Mouse (Mus musculus) testis, adult 2 months (tissue): ENCODE measurements around the gene Dapk1.

Experiments used
- CTCF ChIP-seq: fragments of 200-500 bp; IDR thresholded peaks from 2 replicates; pipeline ENCODE4 v1.5.1; 2012; ENCODE audit warnings: low read depth, mild to moderate bottlenecking, inconsistent platforms, low read length, moderate library complexity; ENCODE audit not compliant: control insufficient read depth, insufficient read depth, insufficient replicate concordance
- POLR2A ChIP-seq: fragments of 200-500 bp; IDR thresholded peaks from 2 replicates; pipeline ENCODE4 v1.6.1; 2012; ENCODE audit warnings: low read depth, mild to moderate bottlenecking, inconsistent platforms, low read length, moderate library complexity; ENCODE audit not compliant: control insufficient read depth

DNA sequence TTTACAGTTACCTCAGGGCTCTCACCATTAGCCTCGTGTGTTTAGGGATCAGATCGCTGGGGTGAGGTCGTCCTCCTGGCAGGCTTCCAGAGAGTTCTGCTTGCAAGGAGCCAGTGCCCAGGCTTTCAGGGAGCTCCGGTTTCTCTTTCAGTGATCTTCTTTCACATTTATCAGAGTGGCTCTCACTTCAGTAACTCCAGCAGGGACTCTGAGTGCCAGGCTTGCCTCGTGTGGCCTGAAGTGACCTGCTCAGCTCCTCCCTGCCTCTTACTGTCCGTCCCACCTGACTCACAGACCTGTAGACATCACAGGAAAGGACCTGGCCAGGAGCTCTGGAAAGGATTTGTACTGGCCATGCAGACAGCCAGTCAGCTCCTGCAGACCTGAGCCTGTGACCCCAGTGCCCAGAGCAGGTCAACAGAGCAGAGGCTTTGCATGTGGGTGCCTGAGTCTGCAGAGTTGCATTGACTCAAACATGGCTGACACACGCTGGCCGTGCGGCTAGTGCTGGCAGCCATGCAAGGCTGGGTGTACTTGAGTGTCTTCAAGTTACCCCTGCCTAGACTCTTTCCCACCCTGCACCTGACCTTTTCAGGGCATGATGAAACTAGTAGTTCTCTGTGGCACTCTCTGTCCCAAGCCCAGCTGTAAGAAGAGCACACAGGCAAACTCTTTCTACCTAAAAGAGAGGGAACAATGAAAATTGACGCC, 82.5 kb downstream of the Dapk1 start:
- TF ChIP-seq CTCF: no peak
- no peak for TF ChIP-seq POLR2A
